Mouse (Mus musculus) embryonic facial prominence, embryonic 10.5 days (tissue): ENCODE measurements at regions not wholly inside any gene's neighbourhood (a gene's known extent, or its start where the extent isn't known, plus 50 kb on each side); places are given as distances from the start of the nearest gene placed in this dataset.
A peak's percentile ranks its signal among the peaks of the same experiment; 100 is the strongest.

Experiments used
- DNase-seq: peaks from one replicate; pipeline ENCODE4 v3.0.0-alpha.2; 2017; ENCODE audit warnings: low spot score
- H3K27ac ChIP-seq: fragments of 300-500 bp; sonication (generic); replicated peaks from 2 replicates; pipeline ENCODE4 v1.5.1; 2016; ENCODE audit warnings: mild to moderate bottlenecking
- H3K27me3 ChIP-seq: fragments of 300-500 bp; sonication (generic); replicated peaks from 2 replicates; pipeline ENCODE4 v1.6.1; 2016; ENCODE audit warnings: low read depth, mild to moderate bottlenecking; ENCODE audit not compliant: poor library complexity, severe bottlenecking
- H3K36me3 ChIP-seq: fragments of 300-500 bp; sonication (generic); replicated peaks from 2 replicates; pipeline ENCODE4 v1.6.1; 2016; ENCODE audit warnings: mild to moderate bottlenecking, moderate library complexity
- H3K4me1 ChIP-seq: fragments of 300-500 bp; sonication (generic); 2 replicates; pipeline ENCODE4 v1.6.1; 2016
- H3K4me3 ChIP-seq: fragments of 300-500 bp; sonication (generic); 2 replicates; pipeline ENCODE4 v1.5.1; 2016; ENCODE audit warnings: mild to moderate bottlenecking, moderate library complexity
- H3K9me3 ChIP-seq: fragments of 300-500 bp; sonication (generic); 2 replicates; pipeline ENCODE4 v1.6.1; 2016; ENCODE audit warnings: mild to moderate bottlenecking
- WGBS: fragments of 180-500 bp; shearing (Covaris S2); methylation state at CpG from one replicate; pipeline ENCODE4 v1.1.7; 2016; 5-methylcytosine and 5-hydroxymethylcytosine counted together

GRCm38 (mm10) chr5:50570701-50571100, 511.9 kb upstream of the Adgra3 start:
- Histone ChIP-seq H3K36me3 (no peaks in the 10 kb centered on the region), H3K27ac (no peak overlapping the region), H3K4me3 (no peak overlapping the region), H3K4me1 (no peaks in the 10 kb centered on the region), H3K27me3 (no peaks in the 10 kb centered on the region), H3K9me3 (no peaks in the 10 kb centered on the region)
- WGBS: 85% methylated on average over 5 of the region's 5 CpGs
- no peak for DNase-seq

GRCm38 (mm10) chr5:50551125-50551524, 492.3 kb upstream of the Adgra3 start:
- Histone ChIP-seq H3K27me3 (no peaks in the 10 kb centered on the region), H3K4me1 (no peaks in the 10 kb centered on the region), H3K27ac (no peak overlapping the region), H3K36me3 (no peaks in the 10 kb centered on the region), H3K4me3 (no peak overlapping the region), H3K9me3 (no peaks in the 10 kb centered on the region)
- DNase-seq: no peak

- no peaks in the 10 kb centered on the region for H3K27me3 ChIP-seq
- no peak overlapping the region for H3K4me3 ChIP-seq
- WGBS: 84% methylated on average over 2 of the region's 2 CpGs
- H3K9me3 ChIP-seq: no peaks in the 10 kb centered on the region
- H3K27ac ChIP-seq: no peak overlapping the region
- no peaks in the 10 kb centered on the region for H3K36me3 ChIP-seq
- DNase-seq: no peak
- H3K4me1 ChIP-seq: no peaks in the 10 kb centered on the region
Observed at GRCm38 (mm10) chr5:50512539-50512938, 453.7 kb upstream of the Adgra3 start.

DNA sequence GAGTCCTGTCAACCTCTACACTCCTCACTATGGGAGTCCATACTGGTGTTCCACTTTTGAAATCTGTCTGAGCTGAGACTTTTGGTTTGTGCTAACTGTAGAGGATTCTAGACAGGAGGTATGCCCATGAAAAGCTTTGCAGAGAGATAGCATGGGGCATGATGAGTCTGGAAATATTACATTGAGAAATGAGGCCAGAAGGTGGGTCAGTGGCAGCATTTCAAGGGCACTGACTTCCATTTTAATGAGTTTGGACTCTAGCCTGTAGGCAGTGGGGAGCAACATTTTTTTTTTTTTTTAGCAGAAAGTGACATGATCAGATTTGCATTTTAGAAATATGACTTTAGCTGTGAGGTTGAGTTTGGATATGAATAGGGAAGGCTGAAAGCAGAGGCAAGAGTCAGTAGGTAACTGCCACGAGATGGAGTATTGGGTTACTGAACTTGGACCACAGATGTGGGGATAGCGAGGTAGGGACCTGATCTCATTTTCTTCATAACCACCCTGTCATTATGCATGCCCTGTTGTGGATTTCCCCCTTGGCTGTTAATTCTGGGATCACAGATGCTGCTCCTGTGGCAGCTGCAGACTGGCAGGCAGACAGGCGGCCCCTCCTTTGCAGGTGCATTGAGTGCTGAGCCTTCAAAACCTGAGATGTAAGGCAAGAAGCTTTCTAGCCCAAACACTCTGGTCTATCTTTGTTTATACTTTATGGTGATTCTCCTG, 451.1 kb upstream of the Adgra3 start:
- WGBS: 86% methylated on average over 3 of the region's 3 CpGs
- H3K4me1 ChIP-seq: no peaks in the 10 kb centered on the region

GRCm38 (mm10) chr5:50490223-50490622, 431.4 kb upstream of the Adgra3 start:
- Histone ChIP-seq H3K9me3 (no peaks in the 10 kb centered on the region), H3K4me3 (no peak overlapping the region), H3K36me3 (no peaks in the 10 kb centered on the region), H3K27ac (no peak overlapping the region), H3K27me3 (no peaks in the 10 kb centered on the region), H3K4me1 (no peaks in the 10 kb centered on the region)
- DNase-seq: no peak
- 77% methylated on average over 3 of the region's 3 CpGs for WGBS

More for the DNA sequence above, 451.1 kb upstream of the Adgra3 start:
- Histone ChIP-seq H3K36me3 (no peaks in the 10 kb centered on the region), H3K4me3 (no peak overlapping the region), H3K9me3 (no peaks in the 10 kb centered on the region), H3K27me3 (no peaks in the 10 kb centered on the region), H3K27ac (no peak overlapping the region)
- DNase-seq: no peak

DNA sequence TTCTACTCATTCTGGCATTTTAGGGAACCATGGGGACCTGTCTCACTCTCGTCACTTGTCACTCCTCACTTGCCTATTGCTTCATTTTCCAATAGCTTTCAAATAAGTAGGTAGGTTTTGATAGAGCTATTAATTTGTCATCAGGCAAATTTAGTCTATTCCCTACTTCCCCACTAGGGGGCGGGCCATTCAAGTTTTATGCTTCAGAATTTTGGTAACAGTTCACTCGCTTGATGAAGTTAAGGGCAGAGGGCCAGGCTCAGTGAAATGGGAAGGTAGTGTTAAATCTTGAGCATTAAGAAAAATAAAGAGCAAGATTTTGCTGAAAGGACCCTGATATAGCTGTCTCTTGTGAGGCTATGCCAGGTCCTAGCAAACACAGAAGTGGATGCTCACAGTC, 418.2 kb upstream of the Adgra3 start:
- no peaks in the 10 kb centered on the region for H3K27me3 ChIP-seq
- 22% methylated on average over 3 of the region's 3 CpGs for WGBS
- H3K4me3 ChIP-seq: no peak overlapping the region
- H3K9me3 ChIP-seq: no peaks in the 10 kb centered on the region
- DNase-seq: peak; percentile 50
- H3K4me1 ChIP-seq: 0 out of 2 replicates have a peak, but pooled peaks cover 3% of the 10 kb centered on the region
- H3K36me3 ChIP-seq: no peaks in the 10 kb centered on the region
- no peak overlapping the region for H3K27ac ChIP-seq

GRCm38 (mm10) chr5:50461491-50461890, 402.7 kb upstream of the Adgra3 start:
- no peaks in the 10 kb centered on the region for H3K9me3 ChIP-seq
- DNase-seq: no peak
- no peaks in the 10 kb centered on the region for H3K4me1 ChIP-seq
- H3K4me3 ChIP-seq: no peak overlapping the region
- H3K27me3 ChIP-seq: no peaks in the 10 kb centered on the region
- no peaks in the 10 kb centered on the region for H3K36me3 ChIP-seq
- H3K27ac ChIP-seq: no peak overlapping the region
- 82% methylated on average over 3 of the region's 3 CpGs for WGBS

DNA sequence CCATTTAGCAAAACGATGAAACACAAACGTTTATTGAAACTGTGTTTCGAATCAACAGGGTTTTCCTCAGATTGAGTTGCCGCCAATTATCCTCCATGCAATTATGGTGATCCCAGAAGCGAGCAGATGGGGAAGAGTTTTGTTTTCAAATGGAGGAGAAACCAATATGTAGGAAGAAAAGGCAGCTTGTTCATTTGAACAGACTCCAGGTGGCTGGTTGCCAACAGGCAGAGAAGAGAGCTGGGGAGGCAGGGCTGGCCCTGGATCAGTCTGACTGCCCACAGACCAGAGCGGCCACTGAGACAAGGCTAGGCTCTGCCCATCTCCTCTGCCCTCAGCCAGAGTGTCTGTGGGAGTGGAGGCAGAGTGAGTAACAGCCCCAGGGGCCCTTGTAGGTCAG, 398.8 kb upstream of the Adgra3 start:
- no peak overlapping the region for H3K27ac ChIP-seq
- 69% methylated on average over 6 of the region's 6 CpGs for WGBS
- H3K27me3 ChIP-seq: no peaks in the 10 kb centered on the region
- no peak overlapping the region for H3K4me3 ChIP-seq
- no peaks in the 10 kb centered on the region for H3K36me3 ChIP-seq
- H3K4me1 ChIP-seq: no peaks in the 10 kb centered on the region
- H3K9me3 ChIP-seq: no peaks in the 10 kb centered on the region
- no peak for DNase-seq

- Histone ChIP-seq H3K27me3 (no peaks in the 10 kb centered on the region), H3K4me3 (no peak overlapping the region), H3K4me1 (no peaks in the 10 kb centered on the region), H3K36me3 (no peaks in the 10 kb centered on the region), H3K9me3 (no peaks in the 10 kb centered on the region), H3K27ac (no peak overlapping the region)
- 89% methylated on average over 2 of the region's 2 CpGs for WGBS
- DNase-seq: no peak
Observed at GRCm38 (mm10) chr5:50454387-50454786, 395.6 kb upstream of the Adgra3 start.

DNA sequence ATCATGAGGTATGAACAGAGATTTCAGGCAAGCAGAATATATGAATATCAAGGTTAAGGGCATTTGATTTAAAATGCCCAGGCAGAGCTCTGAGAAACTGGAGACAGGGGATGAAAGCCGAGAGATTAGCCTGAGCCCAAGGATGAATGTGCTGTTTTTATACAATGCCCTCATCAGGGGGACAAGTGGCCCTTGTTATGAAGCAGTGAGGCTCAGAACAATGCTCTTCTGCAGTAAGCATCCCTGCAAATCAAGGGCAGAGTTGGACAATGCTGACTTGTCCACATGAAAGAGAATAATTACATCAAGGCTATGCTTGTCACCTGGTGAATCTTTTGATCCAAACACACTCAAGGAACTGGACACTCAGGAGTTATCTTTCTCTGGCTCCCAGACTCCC, 348.1 kb upstream of the Adgra3 start:
- DNase-seq: no peak
- Histone ChIP-seq H3K36me3 (no peaks in the 10 kb centered on the region), H3K4me3 (no peak overlapping the region), H3K27me3 (no peaks in the 10 kb centered on the region), H3K27ac (no peak overlapping the region), H3K9me3 (no peaks in the 10 kb centered on the region), H3K4me1 (no peaks in the 10 kb centered on the region)
- 34% methylated on average over 1 of the region's 1 CpGs for WGBS

DNA sequence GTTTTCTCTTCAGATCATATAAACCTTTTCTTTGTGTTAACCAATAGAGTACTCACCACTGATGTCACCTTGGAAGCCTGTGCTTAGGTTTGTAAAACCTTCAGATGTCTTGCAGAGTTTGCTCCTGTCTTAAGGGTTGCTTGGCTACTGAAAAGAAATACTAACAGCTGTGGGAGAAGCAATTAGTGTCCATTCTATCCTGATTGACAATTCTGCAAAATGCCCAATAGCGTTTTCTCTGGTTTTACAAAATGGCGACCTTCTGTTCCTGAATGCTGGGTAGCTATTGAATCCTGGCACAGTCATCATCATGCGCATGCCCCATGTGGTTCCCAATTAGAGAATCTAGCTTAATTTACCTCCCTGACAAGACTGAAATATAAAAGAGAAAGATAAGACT, 347.7 kb upstream of the Adgra3 start:
- Histone ChIP-seq H3K27ac (no peak overlapping the region), H3K27me3 (no peaks in the 10 kb centered on the region), H3K9me3 (no peaks in the 10 kb centered on the region), H3K4me3 (no peak overlapping the region), H3K36me3 (no peaks in the 10 kb centered on the region), H3K4me1 (no peaks in the 10 kb centered on the region)
- no peak for DNase-seq
- 77% methylated on average over 3 of the region's 3 CpGs for WGBS
